Mouse (Mus musculus): ENCODE measurements around the gene Dcp1a. TPM values are rescaled to one million over a fixed set of nuclear protein-coding genes. Genes with fewer than 3 reads are reported as not detected.
A peak's percentile ranks its signal among the peaks of the same experiment; 100 is the strongest.

Dcp1a gene
- polyA plus RNA-seq, 1 experiment from 2014 or later: 5.2 TPM

DNA sequence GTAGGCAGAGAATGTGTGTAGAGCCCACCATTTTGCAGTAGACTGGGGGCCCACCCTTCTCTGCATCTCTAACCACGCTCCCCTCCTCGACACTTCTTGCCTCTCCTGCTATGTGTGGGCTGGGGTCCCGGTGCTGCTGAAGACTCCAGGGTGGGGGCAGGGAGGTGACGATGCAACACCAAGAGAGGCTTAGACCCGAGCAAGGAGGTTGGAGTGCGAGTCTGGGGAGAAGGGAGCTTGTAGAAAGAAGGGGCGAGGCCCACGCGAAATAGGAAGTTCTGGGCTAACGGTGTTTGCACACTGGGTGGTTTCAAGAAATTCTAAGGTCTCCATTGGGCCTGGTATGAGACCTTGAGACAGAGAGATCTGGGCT, 70.4 kb downstream of the Dcp1a start:
- peak overlapping the region; percentile 90 for H3K9ac ChIP-seq (ENCODE audit: low read length)
- H3K4me3 ChIP-seq (ENCODE audit: low read depth, low read length): peak overlapping the region; percentile 78
- WGBS: under 1% methylated on average over 10 of the region's 10 CpGs
- peak; percentile 47 for DNase-seq (ENCODE audit: low spot score)
- H3K4me1 ChIP-seq (replicated peaks; ENCODE audit: control insufficient read depth, insufficient read depth): no peaks in the 10 kb centered on the region; the same call in 1 of the 2 replicates
- no peaks in the 10 kb centered on the region for H3K36me3 ChIP-seq (ENCODE audit: control insufficient read depth, insufficient read depth, low read length)
- peak; percentile 1; the same call in 1 of the 2 replicates for ATAC-seq (ENCODE audit: low FRiP score, low TSS enrichment)
- no peaks in the 10 kb centered on the region for H3K27me3 ChIP-seq (ENCODE audit: control insufficient read depth, insufficient read depth, low read length)
- H3K4me2 ChIP-seq (replicated peaks; ENCODE audit: low read depth): peak overlapping the region; percentile 88
- TF ChIP-seq EP300 (optimal IDR thresholded peaks at IDR 0.05) (no peak), CTCF (IDR thresholded peaks at IDR 0.05; ENCODE audit: low read depth) (no peak)
- H3K9me3 ChIP-seq (ENCODE audit: control insufficient read depth, low read length): no peaks in the 10 kb centered on the region
- peak overlapping the region; percentile 97 for H3K27ac ChIP-seq (replicated peaks)

DNA sequence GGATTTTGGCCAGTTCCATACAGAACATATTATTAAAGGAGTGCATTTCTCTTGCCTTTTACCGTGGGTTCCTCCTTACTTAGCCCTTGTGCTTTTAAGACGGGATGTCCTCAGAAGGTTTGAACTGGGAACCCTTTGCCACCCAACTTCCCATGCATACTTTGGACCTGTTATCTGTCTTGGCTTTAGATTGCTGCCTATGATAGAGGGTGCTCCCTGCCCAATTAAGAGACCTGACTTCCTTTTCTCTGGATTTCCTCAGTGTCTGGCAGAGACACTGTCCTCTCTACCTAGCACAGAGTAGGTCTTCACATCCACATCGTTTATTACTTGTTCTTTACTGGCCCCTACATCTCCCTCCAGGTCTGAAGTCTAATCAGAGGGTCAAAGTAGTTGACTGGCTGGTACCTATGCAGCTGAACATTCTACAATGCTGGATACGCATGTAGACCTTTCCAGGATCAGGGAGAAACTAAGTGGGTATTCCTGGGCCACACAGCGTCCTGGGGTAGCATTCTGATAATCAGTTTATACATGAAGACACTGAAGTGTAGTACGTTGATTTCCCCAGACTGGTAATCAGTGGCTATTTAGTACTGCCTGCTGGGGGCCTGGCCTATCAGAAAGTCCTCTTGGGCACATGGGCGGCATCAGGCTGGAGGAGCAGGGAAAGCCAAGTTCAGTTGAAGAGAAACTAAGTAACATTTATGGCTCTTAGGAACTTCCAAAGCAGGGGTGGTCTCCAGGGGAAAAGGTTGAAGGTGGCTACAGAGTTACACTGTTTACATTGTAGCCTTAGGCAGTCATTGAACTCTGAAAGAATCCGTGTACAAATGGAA, 71.1 kb downstream of the Dcp1a start:
- TF ChIP-seq EP300 (optimal IDR thresholded peaks at IDR 0.05) (no peak), CTCF (IDR thresholded peaks at IDR 0.05; ENCODE audit: low read depth) (no peak)
- Histone ChIP-seq H3K9ac (ENCODE audit: low read length) (peak overlapping the region; percentile 90), H3K4me1 (replicated peaks; ENCODE audit: control insufficient read depth, insufficient read depth) (no peaks in the 10 kb centered on the region; the same call in 1 of the 2 replicates), H3K4me2 (replicated peaks; ENCODE audit: low read depth) (peak overlapping the region; percentile 88), H3K27me3 (ENCODE audit: control insufficient read depth, insufficient read depth, low read length) (no peaks in the 10 kb centered on the region), H3K9me3 (ENCODE audit: control insufficient read depth, low read length) (no peaks in the 10 kb centered on the region), H3K27ac (replicated peaks) (peak overlapping the region; percentile 30; the same call in 1 of the 2 replicates), H3K36me3 (ENCODE audit: control insufficient read depth, insufficient read depth, low read length) (no peaks in the 10 kb centered on the region), H3K4me3 (ENCODE audit: low read depth, low read length) (peak overlapping the region; percentile 78)
- 28% methylated on average over 8 of the region's 8 CpGs for WGBS
- no peak for DNase-seq (ENCODE audit: low spot score)
- no peak for ATAC-seq (ENCODE audit: low FRiP score, low TSS enrichment)

DNA sequence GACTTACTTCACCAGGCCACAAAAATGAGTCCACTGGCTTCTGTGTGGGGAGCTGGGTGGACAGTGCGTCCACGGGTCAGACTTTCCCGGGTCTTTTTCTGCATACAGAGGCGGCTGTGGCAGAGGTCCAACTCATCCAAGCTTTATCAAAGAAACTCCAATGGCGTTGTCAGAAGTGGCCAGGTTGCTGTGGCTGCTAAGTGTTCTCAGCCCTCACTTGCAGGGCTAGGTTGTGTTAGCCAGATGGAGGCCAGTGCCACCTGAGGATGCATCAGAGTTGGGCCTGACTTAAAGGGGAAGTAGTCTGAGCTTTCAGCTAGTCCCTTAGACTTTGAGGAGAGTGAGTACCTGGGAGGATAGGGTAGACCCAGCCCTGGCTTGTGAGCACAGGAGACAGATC, 72.2 kb downstream of the Dcp1a start:
- Histone ChIP-seq H3K4me2 (replicated peaks; ENCODE audit: low read depth) (peak overlapping the region; percentile 88; the same call in 1 of the 2 replicates), H3K9me3 (ENCODE audit: control insufficient read depth, low read length) (no peaks in the 10 kb centered on the region), H3K4me1 (replicated peaks; ENCODE audit: control insufficient read depth, insufficient read depth) (peaks cover 2% of the 10 kb centered on the region; the same call in 1 of the 2 replicates), H3K27me3 (ENCODE audit: control insufficient read depth, insufficient read depth, low read length) (no peaks in the 10 kb centered on the region), H3K4me3 (ENCODE audit: low read depth, low read length) (no peak overlapping the region), H3K9ac (ENCODE audit: low read length) (0 out of 2 replicates have a peak overlapping the region, but pooled peaks have one; percentile 1), H3K36me3 (ENCODE audit: control insufficient read depth, insufficient read depth, low read length) (no peaks in the 10 kb centered on the region), H3K27ac (replicated peaks) (no peak overlapping the region)
- WGBS: 46% methylated on average over 5 of the region's 5 CpGs
- DNase-seq (ENCODE audit: low spot score): no peak
- TF ChIP-seq EP300 (optimal IDR thresholded peaks at IDR 0.05) (no peak), CTCF (IDR thresholded peaks at IDR 0.05; ENCODE audit: low read depth) (no peak)
- ATAC-seq (ENCODE audit: low FRiP score, low TSS enrichment): no peak

DNA sequence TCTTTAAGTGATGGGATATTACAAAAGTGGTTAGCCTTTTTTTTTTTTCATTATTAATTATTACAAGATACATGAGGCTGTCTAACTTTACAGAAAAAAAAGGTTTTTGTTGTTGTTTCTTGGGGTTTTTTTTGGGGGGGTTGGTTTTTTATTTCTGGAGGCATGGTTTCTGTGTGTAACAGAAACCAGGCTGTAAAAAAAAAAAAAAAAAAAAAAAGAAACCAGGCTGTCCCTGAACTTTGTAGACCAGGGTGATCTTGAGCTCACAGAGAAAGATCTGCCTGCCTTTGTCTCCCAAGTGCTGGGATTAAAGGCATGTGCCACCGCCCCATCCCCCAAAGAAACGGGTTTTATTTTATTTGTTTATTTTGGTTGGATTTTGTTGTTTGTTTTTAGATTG, 72.6 kb downstream of the Dcp1a start:
- Histone ChIP-seq H3K27ac (replicated peaks) (no peak overlapping the region), H3K4me2 (replicated peaks; ENCODE audit: low read depth) (no peak overlapping the region), H3K9me3 (ENCODE audit: control insufficient read depth, low read length) (no peaks in the 10 kb centered on the region), H3K9ac (ENCODE audit: low read length) (no peak overlapping the region), H3K4me3 (ENCODE audit: low read depth, low read length) (no peak overlapping the region), H3K4me1 (replicated peaks; ENCODE audit: control insufficient read depth, insufficient read depth) (peaks cover 2% of the 10 kb centered on the region; the same call in 1 of the 2 replicates), H3K27me3 (ENCODE audit: control insufficient read depth, insufficient read depth, low read length) (no peaks in the 10 kb centered on the region), H3K36me3 (ENCODE audit: control insufficient read depth, insufficient read depth, low read length) (no peaks in the 10 kb centered on the region)
- TF ChIP-seq CTCF (IDR thresholded peaks at IDR 0.05; ENCODE audit: low read depth) (no peak), EP300 (optimal IDR thresholded peaks at IDR 0.05) (no peak)
- ATAC-seq (ENCODE audit: low FRiP score, low TSS enrichment): no peak
- no peak for DNase-seq (ENCODE audit: low spot score)
- WGBS: 91% methylated on average over 2 of the region's 2 CpGs

DNA sequence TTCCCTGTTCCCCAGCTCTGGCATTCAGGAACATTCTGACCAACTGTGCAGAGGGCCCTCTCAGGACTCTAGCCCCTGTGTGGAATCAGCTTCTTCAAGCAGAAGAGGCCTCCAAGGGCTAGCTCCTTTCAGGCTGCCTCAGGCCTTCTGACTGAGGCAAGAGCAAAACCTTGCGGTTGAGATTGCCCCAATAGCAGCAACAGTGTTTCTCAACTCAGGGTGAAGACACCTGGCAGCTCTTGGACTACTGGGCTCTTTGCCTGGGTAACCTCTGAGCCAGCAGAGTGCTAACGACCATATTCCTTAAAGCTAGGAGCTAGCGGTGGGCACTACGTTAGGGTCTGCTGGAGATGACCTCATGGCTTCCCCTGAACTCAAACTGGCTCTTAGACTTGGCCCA, 73.8 kb downstream of the Dcp1a start:
- no peak overlapping the region for H3K4me3 ChIP-seq (ENCODE audit: low read depth, low read length)
- TF ChIP-seq EP300 (optimal IDR thresholded peaks at IDR 0.05): no peak
- TF ChIP-seq CTCF (IDR thresholded peaks at IDR 0.05; ENCODE audit: low read depth): no peak
- no peaks in the 10 kb centered on the region for H3K36me3 ChIP-seq (ENCODE audit: control insufficient read depth, insufficient read depth, low read length)
- no peaks in the 10 kb centered on the region for H3K9me3 ChIP-seq (ENCODE audit: control insufficient read depth, low read length)
- no peak overlapping the region for H3K4me2 ChIP-seq (replicated peaks; ENCODE audit: low read depth)
- H3K4me1 ChIP-seq (replicated peaks; ENCODE audit: control insufficient read depth, insufficient read depth): peaks cover 2% of the 10 kb centered on the region; the same call in 1 of the 2 replicates
- H3K27ac ChIP-seq (replicated peaks): no peak overlapping the region
- DNase-seq (ENCODE audit: low spot score) (no peak), ATAC-seq (ENCODE audit: low FRiP score, low TSS enrichment) (no peak)
- H3K9ac ChIP-seq (ENCODE audit: low read length): no peak overlapping the region
- WGBS: 79% methylated on average over 4 of the region's 4 CpGs
- H3K27me3 ChIP-seq (ENCODE audit: control insufficient read depth, insufficient read depth, low read length): no peaks in the 10 kb centered on the region

DNA sequence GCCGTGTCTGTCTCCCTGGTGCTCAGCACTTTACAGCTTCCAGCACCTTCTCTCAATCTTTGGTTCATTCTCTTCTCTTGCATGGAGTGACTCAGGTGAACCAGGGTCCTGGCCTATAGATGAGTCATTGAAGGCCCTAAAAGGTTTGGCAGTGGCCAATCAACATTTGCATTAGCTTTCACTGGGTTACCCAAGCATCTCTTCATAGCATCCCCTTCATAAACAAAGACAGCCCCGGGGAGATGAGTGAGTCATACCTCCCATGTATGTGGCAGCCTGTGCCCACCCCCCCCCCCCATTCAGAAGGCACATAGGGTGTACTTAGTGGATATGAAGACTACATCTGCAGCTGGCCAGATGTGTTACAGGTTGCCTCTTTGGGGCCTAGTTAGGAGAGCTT, 77.3 kb downstream of the Dcp1a start:
- H3K36me3 ChIP-seq (ENCODE audit: control insufficient read depth, insufficient read depth, low read length): peaks cover 18% of the 10 kb centered on the region
- 71% methylated on average over 2 of the region's 2 CpGs for WGBS

More for the DNA sequence above, 77.3 kb downstream of the Dcp1a start:
- H3K9ac ChIP-seq (ENCODE audit: low read length): no peak overlapping the region
- ATAC-seq (ENCODE audit: low FRiP score, low TSS enrichment) (no peak), DNase-seq (ENCODE audit: low spot score) (no peak)
- 0 out of 2 replicates have a peak, but pooled peaks cover 2% of the 10 kb centered on the region for H3K4me1 ChIP-seq (replicated peaks; ENCODE audit: control insufficient read depth, insufficient read depth)
- H3K4me3 ChIP-seq (ENCODE audit: low read depth, low read length): no peak overlapping the region
- H3K27ac ChIP-seq (replicated peaks): no peak overlapping the region
- no peak overlapping the region for H3K4me2 ChIP-seq (replicated peaks; ENCODE audit: low read depth)
- H3K9me3 ChIP-seq (ENCODE audit: control insufficient read depth, low read length): no peaks in the 10 kb centered on the region
- H3K27me3 ChIP-seq (ENCODE audit: control insufficient read depth, insufficient read depth, low read length): no peaks in the 10 kb centered on the region
- TF ChIP-seq CTCF (IDR thresholded peaks at IDR 0.05; ENCODE audit: low read depth) (no peak), EP300 (optimal IDR thresholded peaks at IDR 0.05) (no peak)
